Mouse (Mus musculus): Measurements from ENCODE around the gene Mpl. TPM values are rescaled to one million over a fixed set of nuclear protein-coding genes. Genes with fewer than 3 reads are reported as not detected.

Gene Mpl
- polyA plus RNA-seq, 1 experiment: 425 TPM

GRCm38 (mm10) chr4:118465697-118466163, 8.4 kb upstream of the Mpl start:
- no peak for TF ChIP-seq FLI1 (IDR thresholded peaks at IDR 0.05; ENCODE audit: low read length)
- TF ChIP-seq GATA1 (IDR thresholded peaks at IDR 0.05; ENCODE audit: borderline replicate concordance, low read length): no peak
- Histone ChIP-seq H3K9me3 (no peaks in the 10 kb centered on the region), H3K4me1 (peaks cover 100% of the 10 kb centered on the region), H3K27me3 (replicated peaks) (no peaks in the 10 kb centered on the region), H3K36me3 (replicated peaks; ENCODE audit: low read length) (peaks cover 86% of the 10 kb centered on the region), H3K4me3 (replicated peaks) (peak overlapping the region; percentile 88)

- Histone ChIP-seq H3K36me3 (replicated peaks; ENCODE audit: low read length) (peaks cover 80% of the 10 kb centered on the region), H3K27me3 (replicated peaks) (no peaks in the 10 kb centered on the region), H3K9me3 (no peaks in the 10 kb centered on the region), H3K4me1 (peaks cover 93% of the 10 kb centered on the region), H3K4me3 (replicated peaks) (peak overlapping the region; percentile 88)
- TF ChIP-seq GATA1 (IDR thresholded peaks at IDR 0.05; ENCODE audit: borderline replicate concordance, low read length) (no peak), FLI1 (IDR thresholded peaks at IDR 0.05; ENCODE audit: low read length) (no peak)
Observed at GRCm38 (mm10) chr4:118464956-118465355, 7.6 kb upstream of the Mpl start.

GRCm38 (mm10) chr4:118446415-118447153, 10.7 kb downstream of the Mpl start:
- H3K36me3 ChIP-seq (replicated peaks; ENCODE audit: low read length): peaks cover 95% of the 10 kb centered on the region
- H3K4me3 ChIP-seq (replicated peaks): no peak overlapping the region
- H3K27me3 ChIP-seq (replicated peaks): no peaks in the 10 kb centered on the region
- H3K4me1 ChIP-seq: peaks cover 78% of the 10 kb centered on the region
- H3K9me3 ChIP-seq: no peaks in the 10 kb centered on the region
- TF ChIP-seq GATA1 (IDR thresholded peaks at IDR 0.05; ENCODE audit: borderline replicate concordance, low read length) (no peak), FLI1 (IDR thresholded peaks at IDR 0.05; ENCODE audit: low read length) (no peak)

- Histone ChIP-seq H3K9me3 (no peaks in the 10 kb centered on the region), H3K4me1 (peaks cover 81% of the 10 kb centered on the region), H3K36me3 (replicated peaks; ENCODE audit: low read length) (peaks cover 95% of the 10 kb centered on the region), H3K27me3 (replicated peaks) (no peaks in the 10 kb centered on the region), H3K4me3 (replicated peaks) (no peak overlapping the region)
- no peak for TF ChIP-seq FLI1 (IDR thresholded peaks at IDR 0.05; ENCODE audit: low read length)
- TF ChIP-seq GATA1 (IDR thresholded peaks at IDR 0.05; ENCODE audit: borderline replicate concordance, low read length): no peak
Observed at GRCm38 (mm10) chr4:118445781-118446414, 11.4 kb downstream of the Mpl start.

- TF ChIP-seq FLI1 (IDR thresholded peaks at IDR 0.05; ENCODE audit: low read length): no peak
- no peak for TF ChIP-seq GATA1 (IDR thresholded peaks at IDR 0.05; ENCODE audit: borderline replicate concordance, low read length)
- Histone ChIP-seq H3K27me3 (replicated peaks) (no peaks in the 10 kb centered on the region), H3K4me3 (replicated peaks) (no peak overlapping the region), H3K9me3 (no peaks in the 10 kb centered on the region), H3K4me1 (peaks cover 81% of the 10 kb centered on the region), H3K36me3 (replicated peaks; ENCODE audit: low read length) (peaks cover 87% of the 10 kb centered on the region)
Observed at GRCm38 (mm10) chr4:118445088-118445487, 12.2 kb downstream of the Mpl start.

- Histone ChIP-seq H3K4me3 (replicated peaks) (peak overlapping the region; percentile 97), H3K36me3 (replicated peaks; ENCODE audit: low read length) (peaks cover 46% of the 10 kb centered on the region), H3K9me3 (no peaks in the 10 kb centered on the region), H3K4me1 (peaks cover 82% of the 10 kb centered on the region), H3K27me3 (replicated peaks) (no peaks in the 10 kb centered on the region)
- TF ChIP-seq GATA1 (IDR thresholded peaks at IDR 0.05; ENCODE audit: borderline replicate concordance, low read length) (no peak), FLI1 (IDR thresholded peaks at IDR 0.05; ENCODE audit: low read length) (no peak)
Observed at GRCm38 (mm10) chr4:118437829-118438253, 19.5 kb downstream of the Mpl start.

- Histone ChIP-seq H3K4me3 (replicated peaks) (peak within 1 kb of the TSS; percentile 97), H3K4me1 (peaks cover 80% of the 10 kb centered on the region), H3K9me3 (no peaks in the 10 kb centered on the region), H3K27me3 (replicated peaks) (no peaks in the 10 kb centered on the region), H3K36me3 (replicated peaks; ENCODE audit: low read length) (peaks cover 46% of the 10 kb centered on the region)
- TF ChIP-seq GATA1 (IDR thresholded peaks at IDR 0.05; ENCODE audit: borderline replicate concordance, low read length) (no peak), FLI1 (IDR thresholded peaks at IDR 0.05; ENCODE audit: low read length) (peak; percentile 36; the same call in 1 of the 2 replicates)
Observed at GRCm38 (mm10) chr4:118436820-118437603, 20.3 kb downstream of the Mpl start, which contains the start of gene Cdc20. Cdc20 (minus strand) TSS chr4:118437352.

- no peak for TF ChIP-seq GATA1 (IDR thresholded peaks at IDR 0.05; ENCODE audit: borderline replicate concordance, low read length)
- TF ChIP-seq FLI1 (IDR thresholded peaks at IDR 0.05; ENCODE audit: low read length): no peak
- Histone ChIP-seq H3K4me1 (peaks cover 87% of the 10 kb centered on the region), H3K9me3 (no peaks in the 10 kb centered on the region), H3K27me3 (replicated peaks) (no peaks in the 10 kb centered on the region), H3K36me3 (replicated peaks; ENCODE audit: low read length) (peaks cover 69% of the 10 kb centered on the region), H3K4me3 (replicated peaks) (no peak overlapping the region)
Observed at GRCm38 (mm10) chr4:118432332-118432731, 25.0 kb downstream of the Mpl start.

GRCm38 (mm10) chr4:118429215-118429895, 28.0 kb downstream of the Mpl start:
- no peaks in the 10 kb centered on the region for H3K27me3 ChIP-seq (replicated peaks)
- peaks cover 66% of the 10 kb centered on the region for H3K36me3 ChIP-seq (replicated peaks; ENCODE audit: low read length)
- H3K4me3 ChIP-seq (replicated peaks): peak overlapping the region; percentile 98
- H3K4me1 ChIP-seq: peaks cover 84% of the 10 kb centered on the region
- no peaks in the 10 kb centered on the region for H3K9me3 ChIP-seq
- TF ChIP-seq FLI1 (IDR thresholded peaks at IDR 0.05; ENCODE audit: low read length) (no peak), GATA1 (IDR thresholded peaks at IDR 0.05; ENCODE audit: borderline replicate concordance, low read length) (no peak)
